Mouse (Mus musculus): ENCODE results near the gene Zfp146. TPM values are rescaled to one million over a fixed set of nuclear protein-coding genes. Genes with fewer than 3 reads are reported as not detected.

Gene Zfp146
- polyA plus RNA-seq, 1 experiment from 2014 or later: 17.8 TPM

GRCm38 (mm10) chr7:30116076-30116475 lies 53.5 kb downstream of the Zfp146 start:
- H3K4me3 ChIP-seq (replicated peaks): no peak overlapping the region
- no peaks in the 10 kb centered on the region for H3K27me3 ChIP-seq
- H3K4me2 ChIP-seq: no peak overlapping the region
- peaks cover 9% of the 10 kb centered on the region; the same call in 1 of the 2 replicates for H3K9me3 ChIP-seq (replicated peaks)
- H3K27ac ChIP-seq: no peak overlapping the region
- ATAC-seq (replicated peaks; ENCODE audit: low FRiP score): no peak
- H3K4me1 ChIP-seq: no peaks in the 10 kb centered on the region
- no peak overlapping the region for H3K9ac ChIP-seq
- WGBS: 95% methylated on average over 5 of the region's 5 CpGs
- H3K36me3 ChIP-seq: peaks cover 7% of the 10 kb centered on the region; the same call in 1 of the 2 replicates

Other genes starting within 250 kb of the Zfp146 start
- gene Zfp74, start 215.7 kb downstream of the Zfp146 start, polyA plus RNA-seq (2015; fragmentation: Nextera tagmentation; extraction: Ambion mirVana): 12.0 and 12.2 TPM in 2 replicates
- 17.7 and 19.5 TPM in 2 replicates for gene Zfp568, start 185.8 kb downstream of the Zfp146 start, polyA plus RNA-seq (2015; fragmentation: Nextera tagmentation; extraction: Ambion mirVana)
- 3.0 and 4.0 TPM in 2 replicates for gene Zfp14, start 118.4 kb downstream of the Zfp146 start, polyA plus RNA-seq (2015; fragmentation: Nextera tagmentation; extraction: Ambion mirVana)
- gene Zfp82, start 96.8 kb downstream of the Zfp146 start, polyA plus RNA-seq (2015; fragmentation: Nextera tagmentation; extraction: Ambion mirVana): 3.9 and 5.5 TPM in 2 replicates
- 1.1 and 2.4 TPM in 2 replicates for gene Gm26920, start 79.3 kb downstream of the Zfp146 start, polyA plus RNA-seq (2015; fragmentation: Nextera tagmentation; extraction: Ambion mirVana)
- 12.2 and 15.9 TPM in 2 replicates for gene Zfp566, start 79.2 kb downstream of the Zfp146 start, polyA plus RNA-seq (2015; fragmentation: Nextera tagmentation; extraction: Ambion mirVana)
- gene Zfp260, start 75.0 kb downstream of the Zfp146 start, polyA plus RNA-seq (2015; fragmentation: Nextera tagmentation; extraction: Ambion mirVana): 109 and 114 TPM in 2 replicates
- 8.6 and 8.7 TPM in 2 replicates for gene Zfp382, start 47.8 kb downstream of the Zfp146 start, polyA plus RNA-seq (2015; fragmentation: Nextera tagmentation; extraction: Ambion mirVana)
- 11.1 and 11.7 TPM in 2 replicates for gene Cox7a1, start 14.4 kb upstream of the Zfp146 start, polyA plus RNA-seq (2015; fragmentation: Nextera tagmentation; extraction: Ambion mirVana)
- 90.8 and 98.8 TPM in 2 replicates for gene Capns1, start 29.1 kb upstream of the Zfp146 start, polyA plus RNA-seq (2015; fragmentation: Nextera tagmentation; extraction: Ambion mirVana)
- gene Polr2i, start 62.2 kb upstream of the Zfp146 start, polyA plus RNA-seq (2015; fragmentation: Nextera tagmentation; extraction: Ambion mirVana): 148 and 152 TPM in 2 replicates
- gene Tbcb, start 62.5 kb upstream of the Zfp146 start, polyA plus RNA-seq (2015; fragmentation: Nextera tagmentation; extraction: Ambion mirVana): 174 and 190 TPM in 2 replicates
- not detected in 2 replicates for gene Ovol3, start 66.0 kb upstream of the Zfp146 start, polyA plus RNA-seq (2015; fragmentation: Nextera tagmentation; extraction: Ambion mirVana)
- gene Thap8, start 110.3 kb upstream of the Zfp146 start, polyA plus RNA-seq (2015; fragmentation: Nextera tagmentation; extraction: Ambion mirVana): 0.59 and 0.61 TPM in 2 replicates
- gene Wdr62, start 110.7 kb upstream of the Zfp146 start, polyA plus RNA-seq (2015; fragmentation: Nextera tagmentation; extraction: Ambion mirVana): 8.6 and 9.9 TPM in 2 replicates
- gene Clip3, start 122.0 kb upstream of the Zfp146 start, polyA plus RNA-seq (2015; fragmentation: Nextera tagmentation; extraction: Ambion mirVana): 33.3 and 36.5 TPM in 2 replicates
- gene Alkbh6, start 139.0 kb upstream of the Zfp146 start, polyA plus RNA-seq (2015; fragmentation: Nextera tagmentation; extraction: Ambion mirVana): 94.7 and 95.7 TPM in 2 replicates
- gene Syne4, start 145.1 kb upstream of the Zfp146 start, polyA plus RNA-seq (2015; fragmentation: Nextera tagmentation; extraction: Ambion mirVana): 88.2 and 97.7 TPM in 2 replicates
- 2.6 TPM in 1 of 2 replicates, not detected in the other for gene E130208F15Rik, start 152.0 kb upstream of the Zfp146 start, polyA plus RNA-seq (2015; fragmentation: Nextera tagmentation; extraction: Ambion mirVana)
- gene Sdhaf1, start 154.1 kb upstream of the Zfp146 start, polyA plus RNA-seq (2015; fragmentation: Nextera tagmentation; extraction: Ambion mirVana): 17.3 and 18.7 TPM in 2 replicates
- 6.5 and 7.2 TPM in 2 replicates for gene Lrfn3, start 193.0 kb upstream of the Zfp146 start, polyA plus RNA-seq (2015; fragmentation: Nextera tagmentation; extraction: Ambion mirVana)
- gene Tyrobp, start 244.0 kb upstream of the Zfp146 start, polyA plus RNA-seq (2015; fragmentation: Nextera tagmentation; extraction: Ambion mirVana): 33.8 and 37.9 TPM in 2 replicates